Mouse (Mus musculus): ENCODE data around the gene Ppp4c. TPM values are rescaled to one million over a fixed set of nuclear protein-coding genes. Genes with fewer than 3 reads are reported as not detected.

The Ppp4c gene
- total and polyA plus RNA-seq, 2 experiments from 2014 or later = 126 to 143 TPM

DNA sequence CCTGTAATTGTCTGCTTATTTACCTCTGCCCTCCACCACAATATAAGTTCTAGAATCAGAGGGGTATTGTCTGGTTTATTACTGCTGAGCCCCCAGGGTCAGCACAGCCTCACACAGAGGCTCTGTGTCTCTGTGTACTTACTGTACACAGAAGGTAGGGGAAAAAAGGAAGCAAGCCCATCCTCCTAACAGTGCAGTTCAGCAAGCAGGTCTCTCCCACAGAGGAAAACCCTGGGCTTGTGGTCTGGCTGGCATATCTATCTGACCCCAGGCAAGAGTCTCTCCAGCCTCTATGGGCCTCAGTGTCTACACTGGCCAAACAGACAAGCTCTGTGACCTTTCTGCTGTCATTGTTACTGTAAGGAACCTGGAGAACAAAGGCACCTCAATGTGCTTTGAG is 11.5 kb upstream of the Ppp4c start:
- DNase-seq (ENCODE audit: low spot score) = no peak
- H3K9me3 ChIP-seq (ENCODE audit: low read length) = no peaks in the 10 kb centered on the region
- H3K4me1 ChIP-seq (ENCODE audit: insufficient read depth, low read length) = peaks cover 5% of the 10 kb centered on the region
- no peak overlapping the region for H3K9ac ChIP-seq (replicated peaks; ENCODE audit: low read length)
- H3K27ac ChIP-seq = no peak overlapping the region
- no peak overlapping the region for H3K4me2 ChIP-seq (ENCODE audit: low read depth, low read length)
- no peak overlapping the region for H3K4me3 ChIP-seq (ENCODE audit: low read length)
- no peaks in the 10 kb centered on the region for H3K27me3 ChIP-seq (ENCODE audit: insufficient read depth, low read length)
- TF ChIP-seq CTCF (IDR thresholded peaks at IDR 0.05; ENCODE audit: low read depth) = no peak
- no peak for ATAC-seq
- H3K36me3 ChIP-seq (ENCODE audit: insufficient read depth, low read length) = peaks cover 5% of the 10 kb centered on the region; the same call in 1 of the 2 replicates

GRCm38 (mm10) chr7:126803181-126803580 is 10.9 kb upstream of the Ppp4c start:
- ATAC-seq (no peak), DNase-seq (ENCODE audit: low spot score) (no peak)
- 95% methylated on average over 6 of the region's 6 CpGs for WGBS
- Histone ChIP-seq H3K9ac (replicated peaks; ENCODE audit: low read length) (no peak overlapping the region), H3K4me3 (ENCODE audit: low read length) (no peak overlapping the region), H3K27me3 (ENCODE audit: insufficient read depth, low read length) (no peaks in the 10 kb centered on the region), H3K4me1 (ENCODE audit: insufficient read depth, low read length) (peaks cover 5% of the 10 kb centered on the region), H3K9me3 (ENCODE audit: low read length) (no peaks in the 10 kb centered on the region), H3K4me2 (ENCODE audit: low read depth, low read length) (no peak overlapping the region), H3K36me3 (ENCODE audit: insufficient read depth, low read length) (peaks cover 5% of the 10 kb centered on the region; the same call in 1 of the 2 replicates), H3K27ac (no peak overlapping the region)
- no peak for TF ChIP-seq CTCF (IDR thresholded peaks at IDR 0.05; ENCODE audit: low read depth)

DNA sequence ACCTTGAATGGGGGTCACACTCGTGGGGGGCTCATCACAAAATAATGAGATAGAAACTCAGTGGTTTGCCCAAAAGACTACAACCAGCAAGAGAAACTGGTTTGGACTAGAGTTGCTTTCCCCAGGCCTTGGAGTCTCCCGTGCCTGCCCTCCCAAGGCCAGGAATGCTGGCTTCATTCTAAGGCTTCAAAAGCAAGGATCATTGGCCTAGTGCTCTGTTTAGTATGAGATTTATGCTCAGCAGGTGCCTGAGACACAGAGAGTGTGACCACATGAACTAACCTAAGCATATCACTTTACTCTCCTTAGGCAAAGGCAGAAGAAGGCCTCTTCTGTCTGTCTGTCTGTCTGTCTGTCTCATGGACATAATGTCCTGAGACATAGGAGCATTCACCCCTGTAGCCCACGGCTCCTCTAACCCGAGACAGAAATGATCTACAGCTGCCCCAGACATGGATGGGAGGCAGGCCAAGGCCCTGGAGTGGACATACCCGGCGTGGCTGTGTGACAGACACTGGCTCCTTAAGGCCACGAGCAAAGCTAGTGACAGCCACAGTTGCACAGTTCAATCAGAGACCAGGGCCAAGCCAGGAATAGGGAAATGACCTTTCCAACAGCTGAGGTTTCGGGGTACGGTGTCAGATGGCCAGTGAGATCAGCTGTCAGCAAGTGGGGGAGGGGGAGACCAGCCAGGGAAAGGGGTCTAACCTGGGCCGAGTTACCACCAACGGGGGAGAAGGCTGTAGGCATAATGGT is 10.0 kb upstream of the Ppp4c start:
- DNase-seq (ENCODE audit: low spot score) (no peak), ATAC-seq (no peak)
- peaks cover 5% of the 10 kb centered on the region for H3K4me1 ChIP-seq (ENCODE audit: insufficient read depth, low read length)
- H3K36me3 ChIP-seq (ENCODE audit: insufficient read depth, low read length) = peaks cover 5% of the 10 kb centered on the region; the same call in 1 of the 2 replicates
- H3K4me2 ChIP-seq (ENCODE audit: low read depth, low read length) = no peak overlapping the region
- H3K27me3 ChIP-seq (ENCODE audit: insufficient read depth, low read length) = no peaks in the 10 kb centered on the region
- H3K9ac ChIP-seq (replicated peaks; ENCODE audit: low read length) = no peak overlapping the region
- no peak overlapping the region for H3K27ac ChIP-seq
- H3K4me3 ChIP-seq (ENCODE audit: low read length) = no peak overlapping the region
- no peak for TF ChIP-seq CTCF (IDR thresholded peaks at IDR 0.05; ENCODE audit: low read depth)
- WGBS = 89% methylated on average over 11 of the region's 11 CpGs
- H3K9me3 ChIP-seq (ENCODE audit: low read length) = no peaks in the 10 kb centered on the region

GRCm38 (mm10) chr7:126801057-126801422 is 8.7 kb upstream of the Ppp4c start:
- Histone ChIP-seq H3K9ac (replicated peaks; ENCODE audit: low read length) (no peak overlapping the region; the same call in 1 of the 2 replicates), H3K27ac (no peak overlapping the region), H3K4me2 (ENCODE audit: low read depth, low read length) (no peak overlapping the region), H3K9me3 (ENCODE audit: low read length) (no peaks in the 10 kb centered on the region), H3K27me3 (ENCODE audit: insufficient read depth, low read length) (no peaks in the 10 kb centered on the region), H3K36me3 (ENCODE audit: insufficient read depth, low read length) (peaks cover 13% of the 10 kb centered on the region), H3K4me3 (ENCODE audit: low read length) (no peak overlapping the region), H3K4me1 (ENCODE audit: insufficient read depth, low read length) (peaks cover 5% of the 10 kb centered on the region)
- no peak for TF ChIP-seq CTCF (IDR thresholded peaks at IDR 0.05; ENCODE audit: low read depth)
- ATAC-seq = no peak
- DNase-seq (ENCODE audit: low spot score) = no peak
- 98% methylated on average over 16 of the region's 16 CpGs for WGBS

DNA sequence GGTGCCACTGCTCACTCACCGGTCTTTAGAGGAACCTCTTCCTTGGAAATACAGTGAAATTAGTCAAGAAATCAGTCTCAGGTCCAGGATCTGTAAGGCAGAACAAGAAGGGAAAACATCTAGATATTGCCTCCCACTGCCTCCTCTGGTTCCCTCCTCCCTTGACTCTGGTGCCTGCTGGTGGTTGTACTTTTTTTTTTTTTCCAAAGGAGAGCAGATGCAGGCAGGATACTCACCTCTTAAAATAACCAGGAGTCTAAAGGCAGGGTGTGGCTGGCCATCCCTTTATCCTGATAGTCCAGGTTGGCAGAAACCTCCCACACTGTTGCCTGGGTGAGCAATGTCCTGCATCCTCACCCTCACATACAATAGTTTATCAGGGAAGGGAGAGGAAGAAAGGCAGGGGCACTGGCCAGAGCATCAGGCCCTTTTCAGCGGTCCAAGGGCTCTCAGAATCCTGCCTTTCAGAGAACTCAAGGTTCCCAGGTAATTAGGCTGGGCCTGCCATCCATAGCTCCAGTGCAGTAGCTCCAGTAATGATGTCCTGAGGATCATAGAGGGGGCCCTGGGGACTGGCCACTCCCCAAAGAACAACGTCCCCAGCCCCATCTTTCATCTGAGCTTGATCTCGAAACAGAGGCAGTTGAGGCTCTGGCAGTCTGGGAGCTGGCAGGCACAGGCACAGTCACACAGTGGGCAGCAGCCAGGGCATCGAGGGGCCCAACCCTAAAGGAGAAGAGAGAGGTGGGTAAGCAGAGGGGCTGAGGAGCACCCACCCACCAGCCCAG is 8.2 kb upstream of the Ppp4c start:
- H3K4me3 ChIP-seq (ENCODE audit: low read length) = peak overlapping the region; percentile 84
- peak overlapping the region; percentile 94 for H3K4me2 ChIP-seq (ENCODE audit: low read depth, low read length)
- H3K9me3 ChIP-seq (ENCODE audit: low read length) = no peaks in the 10 kb centered on the region
- DNase-seq (ENCODE audit: low spot score) = no peak
- WGBS = 41% methylated on average over 5 of the region's 5 CpGs
- no peaks in the 10 kb centered on the region for H3K27me3 ChIP-seq (ENCODE audit: insufficient read depth, low read length)
- TF ChIP-seq CTCF (IDR thresholded peaks at IDR 0.05; ENCODE audit: low read depth) = no peak
- ATAC-seq = no peak
- peak overlapping the region; percentile 94 for H3K27ac ChIP-seq
- H3K36me3 ChIP-seq (ENCODE audit: insufficient read depth, low read length) = peaks cover 15% of the 10 kb centered on the region
- peaks cover 5% of the 10 kb centered on the region for H3K4me1 ChIP-seq (ENCODE audit: insufficient read depth, low read length)
- peak overlapping the region; percentile 78 for H3K9ac ChIP-seq (replicated peaks; ENCODE audit: low read length)

DNA sequence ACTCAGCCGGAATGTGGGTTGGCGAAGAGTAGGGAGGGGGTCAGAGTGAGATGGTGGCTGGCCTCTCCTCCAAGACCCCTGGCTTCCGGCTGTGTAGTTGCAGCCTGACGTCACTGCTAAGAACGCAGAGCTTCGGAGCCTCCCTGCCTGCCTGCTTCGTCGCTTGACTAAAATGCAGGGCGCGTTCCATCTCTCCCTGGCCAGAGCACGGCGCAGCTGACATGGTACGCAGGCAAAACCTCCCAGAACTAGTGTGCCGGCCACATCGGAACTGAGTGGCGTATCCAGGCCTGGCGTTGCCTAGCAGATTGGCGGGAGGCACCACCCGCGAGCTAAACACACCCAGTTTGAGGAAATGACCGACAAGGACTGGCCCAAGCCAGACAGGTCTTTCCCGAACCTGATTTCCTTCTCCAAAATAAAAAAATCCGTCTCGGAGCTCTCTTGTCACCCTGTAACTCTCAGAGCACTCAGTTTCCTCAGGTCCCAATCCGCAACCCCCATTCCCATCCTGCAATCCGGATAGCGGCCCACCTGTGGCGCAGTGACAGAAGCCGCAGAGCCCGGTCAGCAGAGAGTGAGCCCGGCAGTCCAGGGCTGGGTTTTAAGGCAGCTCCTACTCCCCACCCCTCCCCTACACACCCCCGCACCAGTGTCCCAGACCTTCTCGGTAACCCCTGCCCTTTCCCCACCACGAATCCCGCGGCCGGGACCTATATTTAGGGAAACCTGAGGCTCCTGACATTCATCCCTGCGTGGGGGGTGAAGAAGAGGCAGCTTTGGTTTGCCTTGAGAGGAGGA is 7.4 kb upstream of the Ppp4c start:
- WGBS = 2% methylated on average over 38 of the region's 38 CpGs
- Histone ChIP-seq H3K4me1 (ENCODE audit: insufficient read depth, low read length) (peaks cover 5% of the 10 kb centered on the region), H3K9ac (replicated peaks; ENCODE audit: low read length) (peak overlapping the region; percentile 78), H3K9me3 (ENCODE audit: low read length) (no peaks in the 10 kb centered on the region), H3K36me3 (ENCODE audit: insufficient read depth, low read length) (peaks cover 23% of the 10 kb centered on the region), H3K27me3 (ENCODE audit: insufficient read depth, low read length) (no peaks in the 10 kb centered on the region), H3K4me3 (ENCODE audit: low read length) (peak overlapping the region; percentile 84), H3K27ac (peak overlapping the region; percentile 94), H3K4me2 (ENCODE audit: low read depth, low read length) (peak overlapping the region; percentile 94)
- ATAC-seq = peak; percentile 94
- peak; percentile 67 for TF ChIP-seq CTCF (IDR thresholded peaks at IDR 0.05; ENCODE audit: low read depth)
- DNase-seq (ENCODE audit: low spot score) = peak; percentile 95

All from hindbrain, postnatal 0 days (tissue).